Mouse (Mus musculus) ES-Bruce4 (cell line): Measurements from ENCODE around the gene Nectin3.

Source experiments
- EP300 ChIP-seq: IDR thresholded peaks from 2 replicates; pipeline ENCODE4 v1.6.1; 2011; ENCODE audit warnings: low read depth, low read length; ENCODE audit not compliant: insufficient read depth
- POLR2A ChIP-seq: IDR thresholded peaks from one replicate; pipeline ENCODE4 v1.8.1; 2011; ENCODE audit warnings: low read length; ENCODE audit not compliant: insufficient read depth

DNA sequence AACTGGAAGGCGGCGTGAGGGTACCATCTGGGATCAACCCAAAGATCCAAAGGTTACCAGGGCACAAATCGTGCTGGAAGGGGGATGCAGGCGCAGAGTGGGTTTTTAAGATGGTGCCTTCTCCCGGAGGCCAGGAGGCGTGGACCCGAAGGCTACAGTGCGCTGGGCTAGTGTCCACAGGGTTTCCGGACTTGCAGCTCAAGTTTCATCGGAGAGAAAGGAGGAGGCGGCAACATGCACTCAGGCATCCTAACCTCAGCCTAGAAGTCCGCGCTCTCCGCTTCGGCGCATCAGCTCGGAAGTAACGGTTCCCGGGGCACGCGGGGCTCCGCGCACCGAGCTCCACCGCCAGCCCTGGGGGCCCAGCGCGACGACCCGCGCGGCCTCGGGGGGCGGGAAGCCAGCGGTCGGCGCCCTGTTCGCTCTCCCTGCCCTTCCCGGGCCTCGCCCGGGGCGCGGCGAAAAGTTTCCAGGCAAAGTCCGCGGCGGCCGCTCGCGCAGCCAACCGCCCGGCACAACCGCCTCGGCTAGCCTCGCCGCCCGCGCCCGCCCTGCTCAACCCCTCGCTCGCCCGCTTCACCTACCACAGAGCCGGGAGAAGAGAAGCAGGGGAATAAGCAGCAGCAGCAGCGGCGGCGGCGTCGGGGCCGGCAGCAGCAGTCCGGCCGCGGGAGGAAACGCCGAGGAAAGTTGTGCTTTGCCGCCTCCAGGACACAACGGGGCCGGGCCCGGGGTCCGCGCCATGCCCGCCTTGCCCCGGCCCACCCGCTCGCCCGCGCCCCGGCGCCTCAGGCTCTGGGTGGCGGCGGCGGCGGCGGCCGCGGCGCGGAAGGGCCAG lies 2.1 kb downstream of the Nectin3 start:
- TF ChIP-seq POLR2A (no peak), EP300 (no peak)
